Mouse (Mus musculus): ENCODE measurements around the gene Vkorc1l1. TPM values are rescaled to one million over a fixed set of nuclear protein-coding genes. Genes with fewer than 3 reads are reported as not detected.
"Not testable (repeated sequence)": the region's sequence is repeated elsewhere in the genome, so short reads cannot be mapped to it uniquely, and the experiment has no call there.

Vkorc1l1 gene
- total RNA-seq (2021): 10 to 100 TPM; 28.0 to 31.6 TPM
- long read RNA-seq, experiment 1, transcript Vkorc1l1-201 (3 exons, 3,112 nt): major isoform, 20 of 24 reads
- long read RNA-seq, experiment 1, partial matches to known transcripts: 0 of 24 reads
- long read RNA-seq, experiment 1, other reads (novel, unspliced or antisense): 3 of 24 reads
- long read RNA-seq, experiment 2, full-length matches to known transcripts: 30 of 36 reads
- long read RNA-seq, experiment 2, partial matches to known transcripts: 0 of 36 reads
- long read RNA-seq, experiment 2, other reads (novel, unspliced or antisense): 6 of 36 reads

- DNase-seq (ENCODE audit: low spot score in 2 of 2): peak; percentile 97
Measured at GRCm38 (mm10) chr5:129941495-129942045, at the start of gene Vkorc1l1. Gene Vkorc1l1 (plus strand): TSS chr5:129941970.

- DNase-seq (ENCODE audit: low spot score in 2 of 2): peak; percentile 37 to 70
Measured at GRCm38 (mm10) chr5:129895198-129896088, 46.3 kb upstream of the Vkorc1l1 start, which contains the start of gene Zbed5. Gene Zbed5 (plus strand): TSS chr5:129895723.

GRCm38 (mm10) chr5:129898449-129898848, 43.3 kb upstream of the Vkorc1l1 start, which contains the start of gene Phkg1:
Gene Phkg1 (minus strand): TSS chr5:129898549.
- DNase-seq (ENCODE audit: low spot score in 2 of 2): no peak

GRCm38 (mm10) chr5:129907775-129908174, 34.0 kb upstream of the Vkorc1l1 start:
- DNase-seq (ENCODE audit: low spot score in 2 of 2): no peak

GRCm38 (mm10) chr5:129908242-129908965, 33.4 kb upstream of the Vkorc1l1 start, which contains the start of gene Nupr1l:
Gene Nupr1l (plus strand): TSS chr5:129908540.
- DNase-seq (ENCODE audit: low spot score in 2 of 2): peak; percentile 74 to 83

GRCm38 (mm10) chr5:129909147-129909546, 32.6 kb upstream of the Vkorc1l1 start:
- DNase-seq (ENCODE audit: low spot score in 2 of 2): no peak

GRCm38 (mm10) chr5:129909591-129909990, 32.2 kb upstream of the Vkorc1l1 start:
- DNase-seq (ENCODE audit: low spot score in 2 of 2): no peak

GRCm38 (mm10) chr5:129914024-129914423, 27.7 kb upstream of the Vkorc1l1 start:
- DNase-seq (ENCODE audit: low spot score in 2 of 2): no peak

GRCm38 (mm10) chr5:129915491-129915890, 26.3 kb upstream of the Vkorc1l1 start:
- not testable (repeated sequence) for DNase-seq (ENCODE audit: low spot score in 2 of 2)

GRCm38 (mm10) chr5:129918065-129918651, 23.6 kb upstream of the Vkorc1l1 start:
- DNase-seq (ENCODE audit: low spot score in 2 of 2): no peak

- DNase-seq (ENCODE audit: low spot score in 2 of 2): no peak
Measured at GRCm38 (mm10) chr5:129918752-129919151, 23.0 kb upstream of the Vkorc1l1 start.

GRCm38 (mm10) chr5:129919320-129919719, 22.4 kb upstream of the Vkorc1l1 start:
- no peak for DNase-seq (ENCODE audit: low spot score in 2 of 2)

GRCm38 (mm10) chr5:129921972-129922371, 19.8 kb upstream of the Vkorc1l1 start:
- DNase-seq (ENCODE audit: low spot score in 2 of 2): no peak

- DNase-seq (ENCODE audit: low spot score in 2 of 2): no peak
Measured at GRCm38 (mm10) chr5:129924820-129925452, 16.8 kb upstream of the Vkorc1l1 start.

GRCm38 (mm10) chr5:129925933-129926332, 15.8 kb upstream of the Vkorc1l1 start:
- DNase-seq (ENCODE audit: low spot score in 2 of 2): no peak

- DNase-seq (ENCODE audit: low spot score in 2 of 2): no peak
Measured at GRCm38 (mm10) chr5:129929924-129930855, 11.6 kb upstream of the Vkorc1l1 start.

- DNase-seq (ENCODE audit: low spot score in 2 of 2): no peak
Measured at GRCm38 (mm10) chr5:129936941-129937340, 4.8 kb upstream of the Vkorc1l1 start.

GRCm38 (mm10) chr5:129940281-129940680, 1.5 kb upstream of the Vkorc1l1 start:
- no peak for DNase-seq (ENCODE audit: low spot score in 2 of 2)

Data from adrenal gland, postnatal 4 days (tissue).